Mouse (Mus musculus) T-helper 17 cell (primary cell): ENCODE measurements around the gene Ppa1.

Experiments used
- in situ Hi-C, 2 experiments: fragments of 300-600 bp; cut with MboI, MseI; formaldehyde crosslinking; loops; 1 replicate in 1 of 2; 2 replicates in 1 of 2; pipeline ENCODE4 v1.15.1; 2025; ENCODE audit warnings: high pct_unique_total_duplicates in 2 of 2

Ppa1 gene

GRCm38 (mm10) chr10:61640363-61640762, 8.0 kb upstream of the Ppa1 start:
- in situ Hi-C loops, result no loop called here

- in situ Hi-C loops, result no loop called here
These were observed 1.8 kb upstream of the Ppa1 start for GRCm38 (mm10) chr10:61646557-61646956.

GRCm38 (mm10) chr10:61648737-61649645, 639 bp downstream of the Ppa1 start:
- in situ Hi-C loops, result no loop called here

- in situ Hi-C loops, result loop anchor here (10.0 to 25.0 kb wide), 3 partner anchors 49 to 1108 kb away; partner anchors contain the start of gene Kif1bp (in 1 of the 2)
These were observed 5.8 kb downstream of the Ppa1 start for GRCm38 (mm10) chr10:61654105-61654504.

- in situ Hi-C loops, result loop anchor here (5.0 to 25.0 kb wide), 4 partner anchors 47 to 1108 kb away; partner anchors contain the start of gene Kif1bp (in 1 of the 2)
These were observed 6.3 kb downstream of the Ppa1 start for GRCm38 (mm10) chr10:61654691-61655090.

- in situ Hi-C loops, result loop anchor here (5.0 to 25.0 kb wide), 4 partner anchors 48 to 1107 kb away; partner anchors contain the start of gene Kif1bp (in 1 of the 2)
These were observed 6.8 kb downstream of the Ppa1 start for GRCm38 (mm10) chr10:61655188-61655587.

- in situ Hi-C loops, result loop anchor here (5.0 to 25.0 kb wide), 4 partner anchors 50 to 1105 kb away; partner anchors contain the start of gene Kif1bp (in 1 of the 2)
These were observed 8.9 kb downstream of the Ppa1 start for GRCm38 (mm10) chr10:61656928-61657882.

- in situ Hi-C loops, result loop anchor here (5.0 to 25.0 kb wide), 4 partner anchors 51 to 1104 kb away; partner anchors contain the start of gene Kif1bp (in 1 of the 2)
These were observed 9.6 kb downstream of the Ppa1 start for GRCm38 (mm10) chr10:61657985-61658384.

GRCm38 (mm10) chr10:61661887-61662286, 13.5 kb downstream of the Ppa1 start:
- in situ Hi-C loops, result loop anchor here (25.0 kb wide), 2 partner anchors 925 to 1100 kb away; partner anchors contain the start of gene Kif1bp (in 1 of the 2)

GRCm38 (mm10) chr10:61662391-61662988, 14.1 kb downstream of the Ppa1 start:
- in situ Hi-C loops, result loop anchor here (25.0 kb wide), 2 partner anchors 925 to 1100 kb away; partner anchors contain the start of gene Kif1bp (in 1 of the 2)

GRCm38 (mm10) chr10:61665111-61665510, 16.8 kb downstream of the Ppa1 start:
- in situ Hi-C loops, result loop anchor here (25.0 kb wide), 2 partner anchors 922 to 1097 kb away; partner anchors contain the start of gene Kif1bp (in 1 of the 2)

GRCm38 (mm10) chr10:61665651-61666050, 17.3 kb downstream of the Ppa1 start:
- in situ Hi-C loops, result loop anchor here (25.0 kb wide), 2 partner anchors 922 to 1097 kb away; partner anchors contain the start of gene Kif1bp (in 1 of the 2)

- in situ Hi-C loops, result loop anchor here (25.0 kb wide), 2 partner anchors 918 to 1093 kb away; partner anchors contain the start of gene Kif1bp (in 1 of the 2)
These were observed 20.9 kb downstream of the Ppa1 start for GRCm38 (mm10) chr10:61669289-61669688.

GRCm38 (mm10) chr10:61669896-61670295, 21.5 kb downstream of the Ppa1 start:
- in situ Hi-C loops, result loop anchor here (25.0 kb wide), 2 partner anchors 917 to 1092 kb away; partner anchors contain the start of gene Kif1bp (in 1 of the 2)

- in situ Hi-C loops, result loop anchor here (25.0 kb wide), 2 partner anchors 917 to 1092 kb away; partner anchors contain the start of gene Kif1bp (in 1 of the 2)
These were observed 22.4 kb downstream of the Ppa1 start for GRCm38 (mm10) chr10:61670758-61671157.

GRCm38 (mm10) chr10:61675935-61676334, 27.6 kb downstream of the Ppa1 start:
- in situ Hi-C loops, result loop anchor here (25.0 kb wide), 2 partner anchors 661 to 1111 kb away; partner anchors contain the start of gene Ccar1 (in 1 of the 2)

- in situ Hi-C loops, result loop anchor here (25.0 kb wide), 2 partner anchors 658 to 1108 kb away; partner anchors contain the start of gene Ccar1 (in 1 of the 2)
These were observed 31.2 kb downstream of the Ppa1 start for GRCm38 (mm10) chr10:61679545-61679944.

- in situ Hi-C loops, result loop anchor here (25.0 kb wide), 2 partner anchors 657 to 1107 kb away; partner anchors contain the start of gene Ccar1 (in 1 of the 2)
These were observed 31.9 kb downstream of the Ppa1 start, which contains the start of gene Sar1a for GRCm38 (mm10) chr10:61680015-61680913. TSS of gene Sar1a (plus strand) at chr10:61680299.

- in situ Hi-C loops, result loop anchor here (25.0 kb wide), 2 partner anchors 648 to 1098 kb away; partner anchors contain the start of gene Ccar1 (in 1 of the 2)
These were observed 41.1 kb downstream of the Ppa1 start for GRCm38 (mm10) chr10:61689405-61689804.
